Mouse (Mus musculus) forebrain, embryonic 11.5 days (tissue): Measurements from ENCODE around the gene Vdac1. TPM values are rescaled to one million over a fixed set of nuclear protein-coding genes. Genes with fewer than 3 reads are reported as not detected.

Experiments
- ATAC-seq: fragments of 200-750 bp; cut with Nextera tagmentation; replicated peaks from 2 replicates; pipeline ENCODE4 v1.8.0; 2017; ENCODE audit warnings: moderate TSS enrichment; ENCODE audit not compliant: low FRiP score
- DNase-seq: peaks from one replicate; pipeline ENCODE4 v3.0.0-alpha.2; 2017; ENCODE audit warnings: low spot score
- H3K27ac ChIP-seq: fragments of 300-500 bp; sonication (generic); 2 replicates; pipeline ENCODE4 v1.5.1; 2014; ENCODE audit warnings: low read depth, low read length
- H3K27me3 ChIP-seq: fragments of 300-500 bp; sonication (generic); 2 replicates; pipeline ENCODE4 v1.6.1; 2014; ENCODE audit warnings: mild to moderate bottlenecking, low read length, mixed read lengths; ENCODE audit not compliant: control insufficient read depth, insufficient read depth
- H3K36me3 ChIP-seq: fragments of 300-500 bp; sonication (generic); 2 replicates; pipeline ENCODE4 v1.6.1; 2014; ENCODE audit warnings: mild to moderate bottlenecking, low read length, moderate library complexity, mixed read lengths; ENCODE audit not compliant: control insufficient read depth, insufficient read depth
- H3K4me1 ChIP-seq: fragments of 300-500 bp; sonication (generic); replicated peaks from 2 replicates; pipeline ENCODE4 v1.6.1; 2014; ENCODE audit warnings: low read length, mixed read lengths; ENCODE audit not compliant: control insufficient read depth, insufficient read depth
- H3K4me2 ChIP-seq: fragments of 300-500 bp; sonication (generic); 2 replicates; pipeline ENCODE4 v1.6.1; 2014; ENCODE audit warnings: low read depth, mild to moderate bottlenecking, low read length, moderate library complexity, mixed read lengths; ENCODE audit not compliant: severe bottlenecking
- H3K4me3 ChIP-seq: fragments of 300-500 bp; sonication (generic); 2 replicates; pipeline ENCODE4 v1.5.1; 2014; ENCODE audit warnings: low read depth, low read length
- H3K9ac ChIP-seq: fragments of 300-500 bp; sonication (generic); 2 replicates; pipeline ENCODE4 v1.6.1; 2014; ENCODE audit warnings: low read length
- H3K9me3 ChIP-seq: fragments of 300-500 bp; sonication (generic); 2 replicates; pipeline ENCODE4 v1.6.1; 2016; ENCODE audit warnings: low read length, mixed read lengths; ENCODE audit not compliant: control insufficient read depth
- WGBS: fragments of 180-500 bp; shearing (Covaris S2); extraction: QIAGEN DNeasy Blood & Tissue Kit; methylation state at CpG from one replicate; pipeline ENCODE4 v1.1.7; 2014; 5-methylcytosine and 5-hydroxymethylcytosine counted together
- polyA plus RNA-seq: library from polyadenylated mRNA; unstranded; fragments of >200 nt; fragmentation: Nextera tagmentation; extraction: Ambion mirVana; gene quantifications from 2 replicates; pipeline ENCODE4 v1.2.1, GENCODE M21; 2014

Vdac1 gene
- polyA plus RNA-seq, 1 experiment from 2014 or later = 198 TPM

GRCm38 (mm10) chr11:52332421-52333118, 28.1 kb upstream of the Vdac1 start:
- Histone ChIP-seq H3K4me3 (no peak overlapping the region), H3K4me1 (no peaks in the 10 kb centered on the region; the same call in 1 of the 2 replicates), H3K4me2 (no peak overlapping the region), H3K27ac (no peak overlapping the region), H3K9ac (no peak overlapping the region), H3K9me3 (no peaks in the 10 kb centered on the region), H3K27me3 (no peaks in the 10 kb centered on the region), H3K36me3 (no peaks in the 10 kb centered on the region)
- 44% methylated on average over 16 of the region's 16 CpGs for whole genome bisulfite sequencing
- peak; percentile 55 for ATAC-seq
- peak; percentile 75 for DNase-seq

- Histone ChIP-seq H3K4me2 (no peak overlapping the region), H3K27me3 (no peaks in the 10 kb centered on the region), H3K4me1 (no peaks in the 10 kb centered on the region; the same call in 1 of the 2 replicates), H3K9me3 (no peaks in the 10 kb centered on the region), H3K9ac (no peak overlapping the region), H3K27ac (no peak overlapping the region), H3K36me3 (no peaks in the 10 kb centered on the region), H3K4me3 (no peak overlapping the region)
- ATAC-seq (no peak), DNase-seq (no peak)
- 94% methylated on average over 13 of the region's 13 CpGs for WGBS
Observed at GRCm38 (mm10) chr11:52333616-52334015, 27.0 kb upstream of the Vdac1 start.

GRCm38 (mm10) chr11:52335263-52335662, 25.4 kb upstream of the Vdac1 start:
- Histone ChIP-seq H3K36me3 (no peaks in the 10 kb centered on the region), H3K9ac (no peak overlapping the region), H3K4me2 (no peak overlapping the region), H3K4me1 (no peaks in the 10 kb centered on the region; the same call in 1 of the 2 replicates), H3K9me3 (no peaks in the 10 kb centered on the region), H3K27me3 (no peaks in the 10 kb centered on the region), H3K4me3 (no peak overlapping the region), H3K27ac (no peak overlapping the region)
- DNase-seq = no peak
- WGBS = 88% methylated on average over 4 of the region's 4 CpGs
- ATAC-seq = no peak

GRCm38 (mm10) chr11:52335924-52336323, 24.7 kb upstream of the Vdac1 start:
- WGBS = 85% methylated on average over 7 of the region's 7 CpGs
- no peak overlapping the region for H3K4me2 ChIP-seq
- no peaks in the 10 kb centered on the region for H3K36me3 ChIP-seq
- H3K27me3 ChIP-seq = no peaks in the 10 kb centered on the region
- no peak overlapping the region for H3K9ac ChIP-seq
- H3K9me3 ChIP-seq = no peaks in the 10 kb centered on the region
- H3K4me1 ChIP-seq = no peaks in the 10 kb centered on the region; the same call in 1 of the 2 replicates
- H3K4me3 ChIP-seq = no peak overlapping the region
- no peak for ATAC-seq
- H3K27ac ChIP-seq = no peak overlapping the region
- no peak for DNase-seq

- DNase-seq (no peak), ATAC-seq (no peak)
- H3K4me3 ChIP-seq = no peak overlapping the region
- H3K27me3 ChIP-seq = no peaks in the 10 kb centered on the region
- 67% methylated on average over 10 of the region's 10 CpGs for WGBS
- H3K4me2 ChIP-seq = no peak overlapping the region
- H3K9ac ChIP-seq = no peak overlapping the region
- H3K9me3 ChIP-seq = no peaks in the 10 kb centered on the region
- H3K36me3 ChIP-seq = no peaks in the 10 kb centered on the region
- H3K4me1 ChIP-seq = no peaks in the 10 kb centered on the region; the same call in 1 of the 2 replicates
- no peak overlapping the region for H3K27ac ChIP-seq
Observed at GRCm38 (mm10) chr11:52337651-52338295, 22.9 kb upstream of the Vdac1 start.

GRCm38 (mm10) chr11:52338351-52338750, 22.3 kb upstream of the Vdac1 start:
- no peak for DNase-seq
- Histone ChIP-seq H3K9me3 (no peaks in the 10 kb centered on the region), H3K36me3 (no peaks in the 10 kb centered on the region), H3K27me3 (no peaks in the 10 kb centered on the region), H3K4me3 (no peak overlapping the region), H3K4me2 (no peak overlapping the region), H3K27ac (no peak overlapping the region), H3K4me1 (no peaks in the 10 kb centered on the region), H3K9ac (no peak overlapping the region)
- WGBS = 67% methylated on average over 3 of the region's 3 CpGs
- ATAC-seq = no peak

- Histone ChIP-seq H3K4me3 (no peak overlapping the region), H3K4me2 (no peak overlapping the region), H3K27ac (no peak overlapping the region), H3K9me3 (no peaks in the 10 kb centered on the region), H3K27me3 (no peaks in the 10 kb centered on the region), H3K36me3 (no peaks in the 10 kb centered on the region), H3K9ac (no peak overlapping the region), H3K4me1 (no peaks in the 10 kb centered on the region)
- no peak for ATAC-seq
- WGBS = 89% methylated on average over 4 of the region's 4 CpGs
- DNase-seq = no peak
Observed at GRCm38 (mm10) chr11:52339098-52339497, 21.6 kb upstream of the Vdac1 start.

GRCm38 (mm10) chr11:52339512-52339911, 21.1 kb upstream of the Vdac1 start:
- Histone ChIP-seq H3K27ac (no peak overlapping the region), H3K27me3 (no peaks in the 10 kb centered on the region), H3K36me3 (no peaks in the 10 kb centered on the region), H3K4me2 (no peak overlapping the region), H3K9ac (no peak overlapping the region), H3K4me3 (no peak overlapping the region), H3K4me1 (no peaks in the 10 kb centered on the region), H3K9me3 (no peaks in the 10 kb centered on the region)
- DNase-seq (no peak), ATAC-seq (no peak)
- WGBS = 94% methylated on average over 12 of the region's 12 CpGs
